Mouse (Mus musculus) olfactory bulb, adult 2 months (tissue): ENCODE results near the gene 4930452B06Rik.

Experiments
- CTCF ChIP-seq: fragments of 200-500 bp; IDR thresholded peaks from 2 replicates; pipeline ENCODE4 v1.5.1; 2012; ENCODE audit warnings: low read depth, mild to moderate bottlenecking, low read length, moderate library complexity; ENCODE audit not compliant: insufficient read depth
- POLR2A ChIP-seq: fragments of 200-500 bp; IDR thresholded peaks from 2 replicates; pipeline ENCODE4 v1.6.1; 2012; ENCODE audit warnings: mild to moderate bottlenecking, low read depth, low read length, moderate library complexity; ENCODE audit not compliant: insufficient read depth

- no peak for TF ChIP-seq POLR2A
- TF ChIP-seq CTCF: no peak
Measured at GRCm38 (mm10) chr14:8502496-8502895, 163.5 kb downstream of the 4930452B06Rik start.
